Mouse (Mus musculus) embryonic stem cell, embryonic (primary cell): ENCODE measurements around the gene Il18r1.

Experiments
- CTCF ChIA-PET, 4 experiments: fragments of 300-600 bp in 2 of 4; fragments of 350-600 bp in 2 of 4; sonication (Branson Sonifier 250); formaldehyde crosslinking; loops; one replicate each; lab custom pipeline; 2022; ENCODE audit warnings: inconsistent platforms in 2 of 4; lab: Charles Lee
- POLR2A ChIA-PET, 4 experiments: fragments of 300-600 bp in 2 of 4; fragments of 350-600 bp in 2 of 4; sonication (Branson Sonifier 250); formaldehyde crosslinking; loops; one replicate each; lab custom pipeline; 2022; ENCODE audit warnings: antibody characterized with exemption in 4 of 4, inconsistent platforms in 1 of 4; lab: Charles Lee

The Il18r1 gene

GRCm38 (mm10) chr1:40465477-40466430 lies at the start of gene Il18r1:
Gene Il18r1, plus strand, starts transcription at chr1:40465552.
- ChIA-PET POLR2A (interaction anchor here in 2 of 4 experiments (0.6 to 0.7 kb wide), 2 partner anchors 41 to 1942 kb away, joined by 3 to 4 read pairs; no protein-coding TSS in a partner anchor), CTCF (interaction anchor here (0.6 to 0.7 kb wide), 7 partner anchors 60 to 465 kb away, joined by 3 to 10 read pairs (median 3); no protein-coding TSS in a partner anchor)

GRCm38 (mm10) chr1:40417034-40417433 lies 48.3 kb upstream of the Il18r1 start:
- CTCF ChIA-PET, result no interaction called here

GRCm38 (mm10) chr1:40418512-40418911 lies 46.8 kb upstream of the Il18r1 start:
- ChIA-PET POLR2A (no interaction called here), CTCF (no interaction called here)

More at GRCm38 (mm10) chr1:40417034-40417433, 48.3 kb upstream of the Il18r1 start:
- POLR2A ChIA-PET, result no interaction called here

- CTCF ChIA-PET, result no interaction called here
Observed at GRCm38 (mm10) chr1:40423892-40424291, 41.5 kb upstream of the Il18r1 start.

DNA sequence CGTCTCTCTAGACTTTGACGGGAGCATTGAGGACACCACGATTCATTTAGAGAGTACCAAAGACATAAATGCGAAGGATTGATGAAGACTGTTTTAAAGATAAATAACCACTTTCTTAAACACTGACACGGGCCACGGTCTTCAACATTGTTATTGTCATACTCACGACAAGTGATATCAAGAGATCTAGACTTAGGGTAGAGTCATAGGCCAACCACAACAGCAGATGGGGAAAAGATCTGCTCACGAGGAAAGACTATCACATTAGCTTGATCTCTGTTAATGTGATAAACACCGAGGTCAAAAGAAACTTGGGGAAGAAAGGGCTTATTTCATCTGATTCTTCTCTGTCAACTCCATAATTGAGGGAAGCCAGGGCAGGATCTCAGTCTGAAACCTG lies 38.1 kb upstream of the Il18r1 start:
- ChIA-PET CTCF (no interaction called here), POLR2A (no interaction called here)

More at GRCm38 (mm10) chr1:40423892-40424291, 41.5 kb upstream of the Il18r1 start:
- POLR2A ChIA-PET, result no interaction called here

DNA sequence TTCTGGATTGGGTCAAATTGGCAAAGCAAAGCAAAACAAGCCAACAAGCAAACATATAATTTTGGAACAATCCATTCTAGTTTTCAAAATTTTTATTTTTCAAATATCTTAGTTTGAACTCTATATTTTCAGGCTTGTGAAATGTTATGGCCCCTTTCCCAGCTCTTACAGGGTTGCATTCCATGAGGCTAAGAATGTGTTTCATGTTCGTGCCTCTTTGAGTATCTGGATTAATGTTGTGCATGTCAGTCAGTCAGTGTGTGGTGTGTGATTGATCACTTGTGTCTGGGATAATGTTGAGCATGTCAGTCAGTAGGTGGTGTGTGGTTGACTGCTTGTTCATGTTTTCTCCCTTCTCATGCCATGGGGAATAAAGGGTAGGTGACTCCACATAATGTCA lies 37.5 kb upstream of the Il18r1 start:
- ChIA-PET CTCF (no interaction called here), POLR2A (no interaction called here)

- ChIA-PET CTCF (no interaction called here), POLR2A (no interaction called here)
Observed at GRCm38 (mm10) chr1:40428910-40429675, 36.3 kb upstream of the Il18r1 start, which contains the start of gene Il1rl1. Gene Il1rl1, plus strand, starts transcription at chr1:40429570.

- POLR2A ChIA-PET, result no interaction called here
- CTCF ChIA-PET, result no interaction called here
Observed at GRCm38 (mm10) chr1:40430143-40430834, 35.1 kb upstream of the Il18r1 start.

DNA sequence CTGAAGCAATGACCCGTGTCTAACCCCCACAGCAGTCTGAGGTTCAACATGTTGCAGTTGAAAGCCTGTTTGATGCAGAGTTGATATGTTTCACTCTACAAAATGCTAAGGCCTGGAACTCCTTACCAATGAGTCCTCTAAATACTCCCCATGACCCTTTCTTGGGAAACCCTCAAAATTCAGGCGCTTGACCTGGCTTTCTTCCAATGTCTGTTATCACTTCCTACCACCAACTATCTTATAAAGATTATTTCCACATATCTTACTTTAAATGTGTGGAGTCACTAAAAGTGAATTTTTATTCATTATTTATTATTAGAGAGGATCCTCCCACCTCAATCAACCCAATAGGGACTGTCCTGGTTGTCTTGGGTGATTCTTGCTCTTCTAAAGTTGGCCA lies 33.2 kb upstream of the Il18r1 start:
- CTCF ChIA-PET, result no interaction called here
- POLR2A ChIA-PET, result no interaction called here

DNA sequence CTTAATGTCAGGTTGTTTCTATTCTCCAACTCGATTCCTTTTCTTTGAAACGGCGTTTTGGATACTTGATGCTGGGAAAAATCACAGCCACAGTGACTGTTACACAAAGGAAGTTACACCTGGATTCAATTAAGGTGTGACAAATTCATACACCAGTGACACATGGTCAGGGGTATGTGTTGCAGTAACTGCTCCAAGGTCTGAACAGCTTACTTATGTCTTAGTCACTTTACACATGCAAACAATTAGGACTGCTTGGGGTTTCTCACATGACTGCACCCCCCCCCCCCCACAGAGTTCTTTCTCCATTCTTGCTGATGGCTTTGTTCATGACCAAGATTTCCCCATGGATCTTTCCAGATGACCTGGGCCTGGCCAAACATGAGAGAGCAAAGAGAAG lies 29.4 kb upstream of the Il18r1 start:
- ChIA-PET CTCF (interaction anchor here in 2 of 4 experiments (0.6 to 0.7 kb wide), 2 partner anchors 11 to 141 kb away, joined by 3 to 6 read pairs; no protein-coding TSS in a partner anchor), POLR2A (no interaction called here)

GRCm38 (mm10) chr1:40437340-40437739 lies 28.0 kb upstream of the Il18r1 start:
- POLR2A ChIA-PET, result interaction anchor here in 1 of 4 experiments (0.7 kb wide), 1 partner anchor 998 kb away, joined by 3 read pairs; no protein-coding TSS in a partner anchor
- CTCF ChIA-PET, result no interaction called here

GRCm38 (mm10) chr1:40439504-40439903 lies 25.8 kb upstream of the Il18r1 start:
- ChIA-PET POLR2A (no interaction called here), CTCF (no interaction called here)

DNA sequence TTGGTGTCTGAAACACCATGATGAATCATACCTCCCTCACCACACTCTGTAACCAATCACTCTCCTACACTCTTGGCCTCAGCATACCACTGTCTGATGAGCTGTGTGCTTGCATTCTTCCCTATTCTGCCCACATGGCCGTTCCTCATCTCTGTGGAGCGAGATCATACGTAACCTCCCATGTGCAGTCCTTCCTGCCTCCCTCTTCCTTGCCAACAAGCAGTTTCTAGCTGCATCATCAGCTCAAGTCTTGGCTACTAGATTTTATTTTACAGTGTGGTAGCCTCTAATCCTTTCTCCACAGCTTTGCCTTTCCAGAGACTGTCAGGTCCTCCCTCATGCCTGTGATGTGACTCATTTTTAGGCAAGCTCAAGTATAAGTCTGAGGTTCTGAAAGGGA lies 20.6 kb upstream of the Il18r1 start:
- POLR2A ChIA-PET, result no interaction called here
- CTCF ChIA-PET, result no interaction called here

DNA sequence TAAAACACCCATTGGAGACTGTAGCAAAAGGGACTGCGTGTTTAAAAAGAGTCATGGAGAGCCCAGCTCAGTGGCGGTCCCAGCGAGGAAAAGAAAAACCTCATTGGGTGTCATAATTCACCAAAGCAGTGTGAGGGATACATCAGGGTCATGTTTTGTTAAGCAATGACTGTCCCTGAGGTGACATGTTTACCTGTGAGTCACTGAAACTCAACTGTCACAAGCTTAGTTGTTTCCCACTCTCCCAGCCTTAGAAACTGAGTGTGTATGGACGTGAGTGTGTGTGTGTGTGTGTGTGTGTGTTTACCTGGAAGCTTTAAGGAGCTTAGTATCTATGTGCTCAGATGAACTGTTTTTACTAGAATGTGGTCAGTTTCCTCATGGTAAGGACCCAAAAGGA lies 2.0 kb downstream of the Il18r1 start:
- POLR2A ChIA-PET, result no interaction called here

DNA sequence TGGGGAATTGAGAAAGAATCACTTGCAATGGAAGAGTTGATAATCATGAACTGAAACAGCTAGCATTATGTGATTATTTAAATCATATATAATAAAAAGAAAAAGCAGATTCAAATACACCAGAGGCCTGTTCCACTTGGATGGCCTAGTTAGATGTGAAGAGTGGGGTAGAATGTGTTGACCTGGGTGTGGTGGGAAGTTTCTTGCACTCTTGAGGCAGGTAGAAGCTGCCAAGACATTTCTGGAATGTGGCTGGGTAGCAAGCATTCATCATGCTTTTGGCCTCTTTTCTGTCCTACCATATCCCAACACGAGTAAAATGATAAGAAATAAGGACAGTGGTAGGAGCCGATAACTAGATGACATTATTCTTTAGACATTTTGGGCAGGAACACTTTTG lies 3.5 kb downstream of the Il18r1 start:
- ChIA-PET POLR2A (no interaction called here), CTCF (no interaction called here)

More for the DNA sequence above, 2.0 kb downstream of the Il18r1 start:
- CTCF ChIA-PET, result no interaction called here

GRCm38 (mm10) chr1:40469900-40470299 lies 4.5 kb downstream of the Il18r1 start:
- ChIA-PET CTCF (no interaction called here), POLR2A (no interaction called here)

GRCm38 (mm10) chr1:40472401-40472800 lies 7.0 kb downstream of the Il18r1 start:
- ChIA-PET POLR2A (no interaction called here), CTCF (no interaction called here)

- ChIA-PET POLR2A (no interaction called here), CTCF (interaction anchor here in 1 of 4 experiments (0.6 kb wide), 1 partner anchor 1275 kb away, joined by 7 read pairs; no protein-coding TSS in a partner anchor)
Observed at GRCm38 (mm10) chr1:40473640-40474039, 8.3 kb downstream of the Il18r1 start.

DNA sequence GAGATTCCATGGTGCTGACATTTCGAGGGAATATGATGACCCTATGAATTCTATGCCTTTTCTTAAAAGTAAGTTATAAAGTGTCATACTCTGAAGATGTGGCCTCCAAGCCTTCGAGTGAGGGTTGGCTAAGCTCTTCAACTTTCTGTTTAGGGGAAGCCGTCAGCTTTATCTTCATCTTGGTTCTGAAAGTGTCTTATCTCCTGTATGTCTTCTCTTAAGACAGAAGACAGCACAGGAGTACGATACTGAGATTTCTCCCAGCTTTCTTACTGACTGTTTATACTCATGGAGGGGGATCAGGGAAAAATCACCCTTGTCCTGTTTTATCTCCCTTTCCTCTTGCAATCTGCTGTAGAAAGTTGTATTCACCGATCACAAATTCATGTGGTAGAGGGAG lies 9.0 kb downstream of the Il18r1 start:
- CTCF ChIA-PET, result no interaction called here
- POLR2A ChIA-PET, result no interaction called here
